Mouse (Mus musculus) spleen, adult 2 months (tissue): Measurements from ENCODE around the gene Emc1. TPM values are rescaled to one million over a fixed set of nuclear protein-coding genes. Genes with fewer than 3 reads are reported as not detected.

ENCODE experiments used
- DNase-seq, 2 experiments: peaks; one replicate each; pipeline versions ENCODE4 v3.0.0 to v3.0.0-alpha.2; 2012 to 2021; ENCODE audit warnings: low spot score in 2 of 2, low read depth in 1 of 2
- H3K27ac ChIP-seq: fragments of 200-500 bp; 2 replicates; pipeline ENCODE4 v1.5.1; 2012; ENCODE audit warnings: low read length, inconsistent platforms; ENCODE audit not compliant: insufficient read depth
- H3K27me3 ChIP-seq: fragments of 200-500 bp; 2 replicates; pipeline ENCODE4 v1.6.1; 2012; ENCODE audit warnings: mild to moderate bottlenecking, moderate library complexity, low read length, inconsistent platforms; ENCODE audit not compliant: control insufficient read depth, insufficient read depth
- H3K36me3 ChIP-seq: fragments of 200-500 bp; 2 replicates; pipeline ENCODE4 v1.6.1; 2012; ENCODE audit warnings: mild to moderate bottlenecking, low read length, inconsistent platforms; ENCODE audit not compliant: control insufficient read depth, insufficient read depth
- H3K4me1 ChIP-seq: fragments of 200-500 bp; 2 replicates; pipeline ENCODE4 v1.6.1; 2011; ENCODE audit warnings: inconsistent platforms; ENCODE audit not compliant: control insufficient read depth, insufficient read depth, insufficient read length
- H3K4me3 ChIP-seq: fragments of 200-500 bp; 2 replicates; pipeline ENCODE4 v1.5.1; 2011; ENCODE audit warnings: mild to moderate bottlenecking, inconsistent platforms; ENCODE audit not compliant: insufficient read depth, insufficient read length; ENCODE audit errors: extremely low read depth
- CTCF ChIP-seq: fragments of 200-500 bp; IDR thresholded peaks from 2 replicates; pipeline ENCODE4 v1.5.1; 2011; ENCODE audit warnings: mild to moderate bottlenecking, inconsistent platforms; ENCODE audit not compliant: insufficient read depth, insufficient read length, insufficient replicate concordance; ENCODE audit errors: extremely low read depth
- POLR2A ChIP-seq: fragments of 200-500 bp; IDR thresholded peaks from 2 replicates; pipeline ENCODE4 v1.6.1; 2011; ENCODE audit warnings: low read depth, low read length, inconsistent platforms
- WGBS: fragments of 180-500 bp; shearing (Covaris S2); methylation state at CpG from one replicate; pipeline ENCODE4 v1.1.7; 2018; 5-methylcytosine and 5-hydroxymethylcytosine counted together
- polyA plus RNA-seq: library from polyadenylated mRNA; depleted of rRNA; stranded (reverse); fragments of >200 nt; gene quantifications from 2 replicates; pipeline ENCODE4 v1.2.3, GENCODE M21; 2012

Emc1 gene
- polyA plus RNA-seq, 1 experiment: 17.2 TPM

GRCm38 (mm10) chr4:139352832-139353231, 445 bp downstream of the Emc1 start:
- 1% methylated on average over 7 of the region's 7 CpGs for WGBS
- Histone ChIP-seq H3K4me1 (peaks cover 12% of the 10 kb centered on the region; the same call in 1 of the 2 replicates), H3K4me3 (peak overlapping the region; percentile 98), H3K27me3 (no peaks in the 10 kb centered on the region), H3K36me3 (peaks cover 19% of the 10 kb centered on the region), H3K27ac (peak overlapping the region; percentile 99; the same call in 1 of the 2 replicates)
- DNase-seq: no peak
- TF ChIP-seq POLR2A (no peak), CTCF (no peak)

- TF ChIP-seq CTCF (no peak), POLR2A (no peak)
- H3K36me3 ChIP-seq: peaks cover 39% of the 10 kb centered on the region
- no peak overlapping the region for H3K4me3 ChIP-seq
- H3K27me3 ChIP-seq: no peaks in the 10 kb centered on the region
- WGBS: 96% methylated on average over 3 of the region's 3 CpGs
- no peak overlapping the region for H3K27ac ChIP-seq
- no peak for DNase-seq
- peaks cover 4% of the 10 kb centered on the region; the same call in 1 of the 2 replicates for H3K4me1 ChIP-seq
These were observed 4.8 kb downstream of the Emc1 start for GRCm38 (mm10) chr4:139357211-139357610.

GRCm38 (mm10) chr4:139360761-139361548, 8.6 kb downstream of the Emc1 start:
- Histone ChIP-seq H3K36me3 (peaks cover 56% of the 10 kb centered on the region), H3K27ac (no peak overlapping the region), H3K27me3 (no peaks in the 10 kb centered on the region), H3K4me3 (no peak overlapping the region), H3K4me1 (no peaks in the 10 kb centered on the region)
- 86% methylated on average over 11 of the region's 11 CpGs for WGBS
- no peak for TF ChIP-seq POLR2A
- no peak for TF ChIP-seq CTCF
- DNase-seq: no peak

- H3K27ac ChIP-seq: no peak overlapping the region
- DNase-seq: no peak
- 96% methylated on average over 3 of the region's 3 CpGs for WGBS
- peaks cover 55% of the 10 kb centered on the region for H3K36me3 ChIP-seq
- no peaks in the 10 kb centered on the region for H3K27me3 ChIP-seq
- no peak overlapping the region for H3K4me3 ChIP-seq
- H3K4me1 ChIP-seq: no peaks in the 10 kb centered on the region
- no peak for TF ChIP-seq CTCF
- no peak for TF ChIP-seq POLR2A
These were observed 14.9 kb downstream of the Emc1 start for GRCm38 (mm10) chr4:139367336-139367735.

- 92% methylated on average over 5 of the region's 5 CpGs for WGBS
- DNase-seq: no peak
- Histone ChIP-seq H3K4me3 (no peak overlapping the region), H3K27me3 (no peaks in the 10 kb centered on the region), H3K36me3 (peaks cover 51% of the 10 kb centered on the region), H3K4me1 (no peaks in the 10 kb centered on the region), H3K27ac (no peak overlapping the region)
- no peak for TF ChIP-seq CTCF
- TF ChIP-seq POLR2A: no peak
These were observed 15.7 kb downstream of the Emc1 start for GRCm38 (mm10) chr4:139368038-139368437.

GRCm38 (mm10) chr4:139373130-139373529, 20.7 kb downstream of the Emc1 start:
- no peak for DNase-seq

GRCm38 (mm10) chr4:139373531-139373930, 21.1 kb downstream of the Emc1 start:
- no peak for DNase-seq
- H3K27ac ChIP-seq: no peak overlapping the region
- WGBS: 92% methylated on average over 10 of the region's 10 CpGs
- TF ChIP-seq CTCF: no peak
- no peak for TF ChIP-seq POLR2A
- H3K36me3 ChIP-seq: peaks cover 18% of the 10 kb centered on the region
- H3K27me3 ChIP-seq: no peaks in the 10 kb centered on the region
- no peak overlapping the region for H3K4me3 ChIP-seq
- no peaks in the 10 kb centered on the region for H3K4me1 ChIP-seq

More at GRCm38 (mm10) chr4:139373130-139373529, 20.7 kb downstream of the Emc1 start:
- WGBS: 92% methylated on average over 4 of the region's 4 CpGs
- H3K27me3 ChIP-seq: no peaks in the 10 kb centered on the region
- TF ChIP-seq POLR2A (no peak), CTCF (no peak)
- no peaks in the 10 kb centered on the region for H3K4me1 ChIP-seq
- H3K4me3 ChIP-seq: no peak overlapping the region
- peaks cover 19% of the 10 kb centered on the region for H3K36me3 ChIP-seq
- no peak overlapping the region for H3K27ac ChIP-seq
